Mouse (Mus musculus) mouse trophoblast stem cell (cell line): ENCODE measurements around the gene Atp9a.

Experiments used
- in situ Hi-C, 2 experiments: fragments of 300-500 bp; cut with MseI, MboI; formaldehyde crosslinking; loops; 2 replicates in 1 of 2; 3 replicates in 1 of 2; pipeline ENCODE4 v1.15.1; 2025

Gene Atp9a

GRCm38 (mm10) chr2:168684695-168685094 is 57.5 kb downstream of the Atp9a start:
- in situ Hi-C loops: no loop called here

DNA sequence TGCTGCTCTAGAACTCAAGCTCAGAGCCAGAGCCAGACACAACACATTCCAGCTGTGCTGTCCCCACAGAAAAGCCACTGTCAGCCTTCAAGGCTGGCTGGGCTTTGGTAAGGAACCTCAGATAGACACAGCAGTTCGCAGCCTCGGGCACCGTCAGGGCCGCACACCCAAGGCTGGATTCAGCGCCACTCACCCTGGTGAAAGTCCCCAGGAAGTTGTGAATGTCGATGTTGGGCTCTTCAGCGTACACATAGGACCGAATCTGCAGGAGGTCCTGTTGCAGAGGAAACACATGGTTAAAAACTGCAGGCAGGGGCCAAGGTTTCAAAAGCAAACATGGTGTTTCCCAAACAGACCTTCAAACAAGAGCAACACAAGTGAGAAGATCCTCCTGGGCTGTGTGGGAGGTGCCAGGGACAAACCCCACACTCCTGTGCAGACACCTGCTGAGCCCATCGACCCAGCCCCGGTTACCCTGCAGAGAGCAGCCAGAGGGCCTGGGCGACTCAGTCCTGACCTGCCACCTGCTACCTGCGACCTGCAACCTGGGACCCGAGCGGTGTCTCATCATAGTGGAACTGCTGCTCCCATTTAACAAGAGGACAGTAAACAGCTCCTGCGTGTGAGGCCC is 58.6 kb downstream of the Atp9a start:
- in situ Hi-C loops: no loop called here

DNA sequence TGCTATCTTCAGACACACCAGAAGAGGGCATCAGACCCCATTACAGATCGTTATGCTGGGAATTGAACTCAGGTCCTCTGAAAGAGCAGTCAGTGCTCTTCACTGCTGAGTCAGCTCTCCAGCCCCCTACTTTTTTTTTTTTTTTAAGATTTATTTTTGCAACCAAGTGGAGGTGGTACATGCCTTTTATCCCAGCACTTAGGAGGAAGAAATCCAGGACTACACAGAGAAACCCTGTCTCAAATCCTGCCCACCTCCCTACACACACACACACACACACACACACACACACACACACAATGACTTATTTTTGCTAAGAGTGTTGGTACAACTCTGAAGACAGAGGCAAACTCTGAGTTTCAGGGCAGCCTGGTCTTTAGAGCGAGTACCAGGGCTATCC is 59.5 kb downstream of the Atp9a start:
- in situ Hi-C loops: no loop called here

- in situ Hi-C loops: no loop called here
These were observed 60.7 kb downstream of the Atp9a start for GRCm38 (mm10) chr2:168681531-168681930.

DNA sequence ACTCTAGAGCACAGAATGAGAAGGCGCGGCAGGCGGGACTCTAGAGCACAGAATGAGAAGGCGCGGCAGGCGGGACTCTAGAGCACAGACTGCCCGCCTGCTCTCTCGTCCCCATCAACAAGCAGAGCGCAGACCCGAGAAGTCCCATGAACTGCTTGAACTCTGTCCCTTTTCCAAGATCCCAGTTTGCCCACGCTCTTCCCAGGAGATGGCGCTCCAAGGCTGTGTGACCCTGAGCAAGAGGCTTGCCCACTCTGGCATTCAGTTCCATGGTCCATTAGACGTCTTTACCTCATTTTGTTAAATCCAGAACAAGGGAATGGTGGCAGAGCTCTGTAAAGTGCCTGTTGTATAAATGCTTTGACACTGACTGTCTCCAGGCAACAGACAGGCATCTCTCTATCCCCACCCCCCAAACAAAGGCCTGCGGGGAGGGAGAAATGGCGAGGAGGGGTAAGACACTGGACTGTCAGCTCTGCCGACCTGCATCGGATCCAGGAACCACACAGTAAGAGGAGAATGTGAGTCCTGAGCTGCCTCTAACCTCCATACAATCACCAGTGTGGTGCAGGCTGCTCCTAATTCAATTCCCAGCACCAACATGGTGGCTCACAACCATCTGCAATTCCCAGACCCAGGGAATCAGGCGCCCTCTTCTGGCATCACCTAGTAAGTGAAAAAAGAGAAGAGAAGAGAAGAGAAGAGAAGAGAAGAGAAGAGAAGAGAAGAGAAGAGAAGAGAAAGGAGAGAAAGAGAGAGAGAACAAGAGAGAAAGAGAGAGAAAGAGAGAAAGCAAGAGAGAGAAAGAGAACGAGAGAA is 62.6 kb downstream of the Atp9a start:
- in situ Hi-C loops: no loop called here

DNA sequence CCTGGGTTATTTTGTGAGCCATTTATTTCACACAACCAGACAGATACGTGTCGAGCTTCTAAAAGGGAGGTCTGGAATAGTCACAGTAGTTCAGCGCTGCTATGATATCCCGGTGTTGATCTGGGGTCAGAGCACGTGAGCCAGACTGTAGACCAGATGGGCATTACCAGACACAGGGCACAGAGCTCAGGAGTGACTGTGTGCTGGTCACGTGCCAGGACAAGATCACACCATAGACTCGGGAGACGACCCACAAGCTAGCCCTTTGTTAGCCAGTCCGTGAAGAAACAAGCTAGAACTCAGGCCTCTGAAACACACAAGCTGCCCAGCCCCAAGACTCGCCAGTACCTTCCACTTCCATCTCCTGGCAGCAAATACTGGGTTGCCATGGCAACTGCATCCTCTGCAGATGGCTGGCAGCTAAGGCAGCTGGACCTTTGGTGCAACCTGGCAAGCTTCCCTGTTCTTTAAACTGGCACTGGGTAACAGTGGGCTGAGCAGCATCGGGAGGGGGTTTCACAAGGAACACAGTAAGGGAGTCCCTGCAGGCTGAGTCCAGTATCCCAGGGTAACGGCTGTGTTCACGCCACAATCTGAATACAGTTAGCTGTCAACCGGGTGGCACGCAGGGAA is 63.4 kb downstream of the Atp9a start:
- in situ Hi-C loops: no loop called here

DNA sequence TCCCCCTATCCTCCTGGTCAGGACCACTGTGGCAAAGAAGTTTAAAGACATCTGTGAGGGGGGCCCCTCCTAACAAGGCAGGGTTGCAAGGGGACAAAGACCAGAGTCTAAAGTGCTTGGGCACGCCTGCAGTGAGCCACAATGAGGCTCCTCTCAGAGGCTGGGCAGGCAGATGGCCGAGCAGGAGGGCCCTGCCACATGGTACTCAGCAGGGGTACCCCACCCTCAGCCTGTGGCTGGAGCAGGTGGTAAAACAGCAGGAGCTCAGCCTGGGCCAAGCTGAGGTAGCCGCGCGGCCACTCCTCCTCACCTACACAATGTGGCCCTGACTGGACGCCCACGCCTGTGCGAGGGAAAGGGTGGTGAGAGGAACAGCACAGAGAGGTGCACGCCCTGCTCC is 64.6 kb downstream of the Atp9a start:
- in situ Hi-C loops: no loop called here

DNA sequence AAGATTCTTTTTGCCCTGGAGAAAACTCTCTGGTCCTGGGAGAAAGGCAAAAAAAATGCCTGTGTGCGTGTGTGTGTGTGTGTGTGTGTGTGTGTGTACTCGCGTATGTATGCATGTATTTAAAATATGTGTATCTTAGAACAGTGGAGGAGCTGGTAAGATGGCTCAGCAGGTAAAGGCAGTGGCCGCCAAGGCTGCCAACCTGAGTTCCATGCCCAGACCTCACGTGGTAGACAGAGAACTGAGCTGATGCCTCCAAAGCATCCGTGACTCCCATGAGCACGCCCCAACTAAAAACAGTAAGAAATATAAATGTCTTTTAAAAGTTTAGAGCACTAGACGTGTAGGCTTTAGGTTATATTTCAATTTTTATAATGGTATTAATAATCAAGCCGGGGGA is 70.5 kb downstream of the Atp9a start:
- in situ Hi-C loops: no loop called here

DNA sequence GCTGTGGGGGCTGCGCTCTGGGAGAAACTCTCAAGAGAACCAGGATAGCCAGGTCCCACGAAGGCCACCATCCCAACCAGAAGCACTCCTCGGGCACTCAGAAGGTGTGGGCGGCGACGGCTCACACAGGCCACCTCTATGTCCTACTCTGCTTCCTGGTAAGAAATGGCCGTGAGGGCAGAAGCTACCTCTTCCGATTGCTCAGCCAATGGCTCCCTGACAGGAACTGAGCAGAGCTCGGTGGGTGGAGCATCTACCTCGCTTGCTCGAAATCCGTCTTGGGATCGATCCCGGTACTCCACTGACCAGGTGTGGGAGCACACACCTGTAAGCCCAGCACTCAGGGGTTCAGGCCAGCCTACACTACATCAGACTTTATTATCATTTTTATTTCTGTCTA is 72.0 kb downstream of the Atp9a start:
- in situ Hi-C loops: no loop called here

DNA sequence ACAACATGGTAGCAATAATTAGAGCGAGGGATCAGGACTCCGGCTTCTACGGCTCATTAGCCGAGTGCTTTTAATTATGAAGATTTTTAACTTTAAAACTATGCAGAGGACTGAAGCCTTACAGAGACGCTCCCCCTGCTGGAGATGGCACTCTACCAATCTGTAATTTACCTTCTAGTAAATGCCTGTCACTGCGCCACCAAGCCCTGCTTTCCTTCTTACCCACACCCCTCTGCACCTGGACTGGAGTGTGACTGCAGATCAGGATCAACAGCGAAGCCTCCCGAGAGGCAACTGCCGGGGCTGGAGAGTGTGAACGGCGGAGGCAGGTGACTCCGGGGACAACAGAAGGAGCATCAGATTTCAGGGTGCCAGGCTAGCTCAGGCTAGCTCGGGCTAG is 72.4 kb downstream of the Atp9a start:
- in situ Hi-C loops: no loop called here

- in situ Hi-C loops: no loop called here
These were observed 74.5 kb downstream of the Atp9a start for GRCm38 (mm10) chr2:168667745-168668144.

- in situ Hi-C loops: no loop called here
These were observed 76.5 kb downstream of the Atp9a start for GRCm38 (mm10) chr2:168665680-168666079.

GRCm38 (mm10) chr2:168663716-168664115 is 78.5 kb downstream of the Atp9a start:
- in situ Hi-C loops: no loop called here

DNA sequence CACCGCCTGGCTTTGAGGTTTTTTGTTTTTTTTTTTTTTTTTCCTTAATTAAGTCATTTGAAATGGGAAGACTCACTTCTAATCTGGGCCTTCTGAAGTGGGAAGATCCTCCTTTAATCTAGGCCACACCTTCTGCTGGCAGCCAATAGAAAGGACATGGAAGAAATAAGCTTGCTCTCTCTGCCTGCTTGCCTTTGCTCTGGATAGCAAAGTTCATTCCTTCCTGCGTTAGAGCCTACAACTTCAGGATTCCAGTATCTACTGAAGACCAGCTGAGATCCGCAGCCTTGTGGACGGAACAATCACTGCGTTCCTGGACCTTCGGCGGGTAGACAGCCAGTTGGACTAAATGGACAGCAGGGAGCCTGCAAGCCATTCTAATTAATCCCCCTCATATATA is 79.0 kb downstream of the Atp9a start:
- in situ Hi-C loops: no loop called here

- in situ Hi-C loops: no loop called here
These were observed 80.4 kb downstream of the Atp9a start for GRCm38 (mm10) chr2:168661802-168662201.

- in situ Hi-C loops: no loop called here
These were observed 81.9 kb downstream of the Atp9a start for GRCm38 (mm10) chr2:168660344-168660743.

DNA sequence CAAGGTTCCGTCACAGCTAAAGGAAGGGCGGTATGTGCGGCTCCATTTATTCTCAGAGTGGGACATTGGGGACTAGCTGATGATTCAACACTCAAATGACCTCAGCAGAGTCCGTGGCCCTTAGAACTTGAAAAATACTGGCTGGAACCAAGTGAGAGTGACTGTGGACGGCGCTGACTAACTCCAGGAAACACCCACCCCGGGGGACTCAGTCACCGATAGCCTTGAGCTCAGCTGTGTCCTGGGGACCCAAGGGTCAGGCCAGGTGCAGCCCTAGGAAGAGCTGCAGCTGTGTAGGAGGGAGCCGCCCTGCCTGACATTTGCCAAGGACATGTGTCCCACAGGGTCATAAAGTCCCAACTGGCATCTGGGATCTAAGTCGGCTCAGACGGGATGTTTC is 83.7 kb downstream of the Atp9a start:
- in situ Hi-C loops: no loop called here

GRCm38 (mm10) chr2:168656569-168657308 is 85.5 kb downstream of the Atp9a start:
- in situ Hi-C loops: no loop called here

DNA sequence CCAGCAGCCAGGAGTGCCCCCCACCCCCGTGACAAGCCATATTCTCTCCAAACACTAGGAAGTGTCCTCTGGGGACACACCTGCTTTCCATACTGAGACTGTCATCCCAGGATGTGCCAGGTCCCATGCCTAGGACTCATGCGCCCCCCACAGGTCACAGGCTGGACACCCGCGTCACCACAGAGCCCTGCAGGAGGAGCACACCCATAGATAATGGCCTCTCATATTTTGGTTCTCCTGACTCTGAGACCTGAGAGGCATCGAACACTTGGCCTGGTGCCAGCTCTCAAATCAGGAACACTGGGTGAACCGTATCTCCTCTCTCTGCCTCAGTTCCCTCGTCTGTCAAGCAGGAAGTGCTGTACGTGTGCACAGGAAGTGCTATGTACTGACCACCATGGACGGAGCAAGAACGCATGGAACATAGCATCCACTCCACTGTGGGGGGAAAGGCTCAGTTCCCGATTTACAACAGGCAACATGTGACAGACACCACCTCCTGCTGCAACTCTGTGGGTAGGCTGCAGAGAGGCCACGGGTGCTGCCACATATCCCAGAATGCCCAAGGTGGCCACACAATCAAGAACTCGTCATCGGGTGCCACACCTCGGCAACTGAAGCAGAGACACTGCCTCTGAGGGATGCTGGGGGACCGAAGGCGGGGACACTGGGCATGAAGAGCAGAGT is 87.1 kb downstream of the Atp9a start:
- in situ Hi-C loops: no loop called here

DNA sequence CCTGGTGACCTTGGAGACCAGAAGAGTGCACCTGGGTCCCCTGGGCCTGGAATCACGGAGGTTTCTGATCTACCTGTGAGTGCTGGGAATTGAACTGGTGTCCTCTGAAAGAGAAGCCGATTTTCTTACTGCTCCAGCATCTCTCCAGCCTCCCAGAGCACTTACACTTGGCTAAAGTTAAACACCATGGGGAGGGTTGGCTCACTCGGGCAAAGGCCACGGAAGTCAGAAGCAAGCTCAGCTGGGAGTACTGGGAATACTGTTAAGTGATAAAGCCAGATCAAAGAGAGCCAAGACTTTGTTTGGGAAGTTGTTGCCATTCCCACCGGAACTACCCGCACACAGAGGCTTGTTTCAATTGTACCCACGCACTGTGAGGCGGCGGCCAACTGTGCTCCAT is 87.7 kb downstream of the Atp9a start:
- in situ Hi-C loops: no loop called here

- in situ Hi-C loops: no loop called here
These were observed 90.5 kb downstream of the Atp9a start for GRCm38 (mm10) chr2:168651757-168652156.

- in situ Hi-C loops: loop anchor here (25.0 kb wide), 1 partner anchor 386 kb away; no protein-coding TSS in a partner anchor
These were observed 94.0 kb downstream of the Atp9a start for GRCm38 (mm10) chr2:168648171-168648570.
